Mouse (Mus musculus) splenic B cell, adult 2 months (primary cell): ENCODE data around the gene Gstm1.
"Not testable (repeated sequence)": the region's sequence is repeated elsewhere in the genome, so short reads cannot be mapped to it uniquely, and the experiment has no call there.

Experiments
- DNase-seq: peaks from one replicate; pipeline ENCODE4 v3.0.0-alpha.2; 2011; ENCODE audit warnings: low read depth, low spot score
- H3K27me3 ChIP-seq: 2 replicates; pipeline ENCODE4 v1.6.1; 2012; ENCODE audit warnings: mild to moderate bottlenecking, low read length, moderate library complexity, mixed read lengths; ENCODE audit not compliant: control insufficient read depth, poor library complexity, insufficient read depth, severe bottlenecking
- H3K36me3 ChIP-seq: 2 replicates; pipeline ENCODE4 v1.6.1; 2012; ENCODE audit warnings: mild to moderate bottlenecking, low read length, moderate library complexity, mixed read lengths; ENCODE audit not compliant: control insufficient read depth, poor library complexity, insufficient read depth, severe bottlenecking

The Gstm1 gene

DNA sequence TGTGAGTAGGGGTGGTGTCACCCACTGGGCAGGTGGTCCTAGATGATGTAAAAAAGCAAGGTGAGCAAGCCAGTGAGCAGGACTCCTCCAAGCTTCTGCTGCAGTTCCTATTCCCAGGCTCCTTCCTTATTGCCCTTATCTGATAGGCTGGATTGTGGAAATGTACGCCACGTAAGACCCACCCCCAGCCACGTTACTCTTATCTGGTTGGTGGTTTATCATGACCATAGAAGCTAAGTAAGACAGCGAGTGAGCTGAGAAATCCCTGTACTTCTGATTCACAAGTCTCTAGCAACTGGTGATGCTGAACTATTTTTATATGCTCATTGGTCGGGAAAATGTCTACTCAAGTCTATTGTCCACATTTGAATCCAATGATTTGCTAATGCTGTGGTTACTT is 8.3 kb upstream of the Gstm1 start:
- DNase-seq, result peak; percentile 23
- H3K27me3 ChIP-seq, result no peaks in the 10 kb centered on the region
- H3K36me3 ChIP-seq, result no peaks in the 10 kb centered on the region

DNA sequence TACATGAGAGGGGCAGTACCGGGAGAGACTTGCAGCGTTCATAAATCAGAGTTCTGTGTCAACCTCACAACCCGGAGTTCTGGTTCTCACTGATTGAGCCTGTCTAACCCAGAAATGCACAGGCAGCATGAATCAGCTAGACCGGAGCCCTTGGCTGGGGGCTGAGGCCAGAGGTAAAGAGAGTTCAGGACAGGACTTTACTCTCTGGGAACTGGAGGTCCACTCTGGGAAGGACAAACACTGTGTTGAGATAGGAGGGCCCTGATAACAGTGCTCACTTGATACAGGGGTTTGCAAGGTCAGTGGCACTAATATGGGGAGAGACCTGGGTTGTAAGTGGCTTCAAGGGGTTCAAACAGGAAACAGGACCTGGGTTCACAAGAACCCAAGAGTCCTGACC is 7.5 kb upstream of the Gstm1 start:
- DNase-seq, result no peak
- Histone ChIP-seq H3K36me3 (no peaks in the 10 kb centered on the region), H3K27me3 (no peaks in the 10 kb centered on the region)

DNA sequence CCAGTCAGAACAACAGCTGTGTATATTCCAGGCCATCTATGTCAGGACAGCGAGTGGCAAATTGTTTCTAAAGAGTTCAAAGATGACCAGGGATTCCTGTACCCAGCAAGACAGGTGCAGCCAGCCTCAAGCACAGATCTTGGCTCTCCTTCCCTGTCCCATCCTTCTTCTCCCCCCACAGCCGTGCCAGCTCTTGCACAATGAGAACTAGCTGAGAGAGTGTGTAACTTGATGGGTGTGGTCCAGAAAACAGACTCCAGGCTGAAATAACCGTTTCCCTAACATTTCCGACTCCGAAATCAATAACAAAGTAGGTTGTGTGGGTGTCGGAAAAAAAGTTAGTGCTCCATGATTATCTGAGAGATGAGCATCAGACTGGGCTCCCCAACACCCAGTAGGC is 4.9 kb upstream of the Gstm1 start:
- no peak for DNase-seq

DNA sequence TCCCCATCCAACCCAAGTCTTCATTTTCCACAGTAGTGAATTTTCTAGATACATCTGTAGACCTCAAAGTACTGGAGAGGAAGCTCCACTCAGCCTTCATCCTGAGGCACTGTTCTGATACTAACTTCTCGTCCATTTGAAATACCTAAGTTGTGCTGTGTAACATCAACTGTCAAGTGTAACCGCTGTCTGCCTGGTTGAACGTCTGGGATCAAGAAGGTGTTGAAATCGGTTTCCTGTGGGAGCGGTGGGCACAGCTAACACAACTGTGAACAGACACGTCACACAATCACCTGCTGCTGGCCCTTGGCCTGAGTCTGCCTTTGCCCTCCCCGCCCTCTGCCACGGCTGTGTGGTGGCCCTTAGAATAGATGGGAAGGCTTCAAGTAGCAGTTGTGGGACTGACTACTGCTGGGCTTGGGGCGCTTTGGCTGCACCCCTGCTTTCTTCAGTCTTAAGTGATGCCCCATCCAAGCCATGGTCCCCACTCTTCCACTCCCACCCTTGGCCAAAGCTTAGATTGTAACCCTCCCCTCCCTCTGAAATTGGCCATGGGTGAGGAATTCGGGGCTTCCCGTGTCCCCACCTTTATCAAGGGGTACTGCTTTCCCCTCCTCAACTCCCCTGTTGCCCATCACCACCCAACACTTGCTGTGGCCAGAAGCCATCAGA is 2.7 kb upstream of the Gstm1 start:
- not testable (repeated sequence) for DNase-seq

More for the DNA sequence above, 4.9 kb upstream of the Gstm1 start:
- Histone ChIP-seq H3K27me3 (no peaks in the 10 kb centered on the region), H3K36me3 (no peaks in the 10 kb centered on the region)

DNA sequence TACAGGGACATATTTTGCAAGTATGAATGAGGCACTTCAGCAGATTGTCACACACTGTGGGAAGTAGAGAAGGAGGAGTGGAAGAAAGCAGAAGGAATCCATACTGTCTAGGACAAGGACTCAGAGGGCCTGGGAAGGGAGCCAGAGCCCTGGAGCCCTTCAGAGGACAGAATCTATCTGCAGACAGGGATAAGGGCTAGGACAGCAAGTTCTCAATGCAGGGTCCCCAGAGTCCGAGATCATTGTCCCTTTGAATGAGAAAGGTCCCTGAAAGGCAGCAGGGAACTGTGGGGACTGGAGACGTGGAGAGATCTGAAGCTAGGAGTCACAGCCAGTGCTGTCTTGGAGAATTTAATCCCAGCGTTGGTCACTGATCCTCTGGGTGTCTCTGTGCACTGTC is 1.5 kb upstream of the Gstm1 start:
- not testable (repeated sequence) for DNase-seq, H3K27me3 ChIP-seq, H3K36me3 ChIP-seq

More for the DNA sequence above, 2.7 kb upstream of the Gstm1 start:
- H3K36me3 ChIP-seq, H3K27me3 ChIP-seq: not testable (repeated sequence)

DNA sequence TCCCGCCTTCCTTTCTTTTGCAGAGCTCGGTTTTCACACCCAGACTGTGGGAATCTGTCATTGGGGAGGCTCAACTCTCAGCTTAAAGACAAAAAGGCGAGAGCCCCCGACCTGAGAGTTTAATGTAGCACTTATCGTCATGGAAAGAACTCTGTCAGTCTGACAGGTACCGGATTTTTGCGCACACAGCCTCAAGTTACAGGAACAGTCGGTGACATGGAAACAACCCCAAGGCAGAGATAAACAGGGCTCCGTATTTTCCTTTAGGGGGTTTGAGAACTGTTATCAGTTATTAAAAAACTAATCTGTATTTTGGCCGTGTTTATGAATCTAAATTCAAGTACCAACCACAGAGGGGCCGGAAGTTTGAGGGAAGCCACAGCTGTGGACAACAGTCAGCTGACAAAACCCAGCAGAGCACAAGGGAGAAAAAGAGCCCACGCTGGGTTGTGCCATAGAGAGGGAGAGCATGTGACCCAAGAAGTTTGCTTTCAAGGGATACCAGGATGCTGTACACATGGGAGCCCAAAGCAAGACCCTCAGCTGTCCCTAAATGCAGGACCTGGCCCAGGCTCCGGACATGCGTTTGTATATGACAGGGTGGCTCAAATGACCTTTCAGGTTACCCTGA is 532 bp upstream of the Gstm1 start:
- H3K36me3 ChIP-seq, result no peaks in the 10 kb centered on the region
- no peaks in the 10 kb centered on the region for H3K27me3 ChIP-seq
- DNase-seq, result peak; percentile 56

DNA sequence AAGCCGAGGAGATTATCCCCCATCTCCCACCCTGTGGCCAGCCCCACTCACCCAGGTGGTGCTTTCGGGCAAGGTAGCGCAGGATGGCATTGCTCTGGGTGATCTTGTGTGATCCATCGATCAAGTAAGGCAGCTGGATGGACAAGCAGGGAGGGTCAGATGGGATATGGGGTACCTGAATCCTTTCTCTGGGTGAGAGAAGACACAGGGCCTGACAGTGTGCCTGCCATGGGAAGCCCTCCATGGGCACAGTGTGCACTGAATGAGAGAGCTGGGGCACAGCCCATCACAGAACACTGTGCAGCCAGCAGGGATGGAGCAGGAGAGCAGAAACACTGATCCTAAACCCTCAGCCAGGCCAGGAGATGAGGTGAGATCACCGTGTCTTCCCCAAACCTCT is 1.3 kb downstream of the Gstm1 start:
- H3K27me3 ChIP-seq, DNase-seq, H3K36me3 ChIP-seq: not testable (repeated sequence)

DNA sequence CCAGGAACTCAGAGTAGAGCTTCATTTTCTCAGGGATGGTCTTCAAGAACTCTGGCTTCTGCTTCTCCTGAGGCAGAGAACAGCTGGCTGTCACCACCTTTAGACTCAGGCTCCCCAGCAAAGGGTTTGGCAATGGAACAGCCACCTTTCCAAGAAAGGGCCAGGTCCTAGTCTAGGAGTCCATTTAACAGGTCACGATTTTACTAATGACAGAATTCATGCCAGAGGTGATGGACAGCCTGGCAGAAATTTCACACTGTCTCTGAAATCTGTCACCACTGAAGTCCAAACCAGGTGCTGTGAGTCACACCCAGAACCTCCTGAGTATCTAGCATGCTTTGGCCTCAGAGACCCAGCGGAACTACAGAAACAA is 2.8 kb downstream of the Gstm1 start:
- no peaks in the 10 kb centered on the region for H3K36me3 ChIP-seq
- no peak for DNase-seq
- no peaks in the 10 kb centered on the region for H3K27me3 ChIP-seq

DNA sequence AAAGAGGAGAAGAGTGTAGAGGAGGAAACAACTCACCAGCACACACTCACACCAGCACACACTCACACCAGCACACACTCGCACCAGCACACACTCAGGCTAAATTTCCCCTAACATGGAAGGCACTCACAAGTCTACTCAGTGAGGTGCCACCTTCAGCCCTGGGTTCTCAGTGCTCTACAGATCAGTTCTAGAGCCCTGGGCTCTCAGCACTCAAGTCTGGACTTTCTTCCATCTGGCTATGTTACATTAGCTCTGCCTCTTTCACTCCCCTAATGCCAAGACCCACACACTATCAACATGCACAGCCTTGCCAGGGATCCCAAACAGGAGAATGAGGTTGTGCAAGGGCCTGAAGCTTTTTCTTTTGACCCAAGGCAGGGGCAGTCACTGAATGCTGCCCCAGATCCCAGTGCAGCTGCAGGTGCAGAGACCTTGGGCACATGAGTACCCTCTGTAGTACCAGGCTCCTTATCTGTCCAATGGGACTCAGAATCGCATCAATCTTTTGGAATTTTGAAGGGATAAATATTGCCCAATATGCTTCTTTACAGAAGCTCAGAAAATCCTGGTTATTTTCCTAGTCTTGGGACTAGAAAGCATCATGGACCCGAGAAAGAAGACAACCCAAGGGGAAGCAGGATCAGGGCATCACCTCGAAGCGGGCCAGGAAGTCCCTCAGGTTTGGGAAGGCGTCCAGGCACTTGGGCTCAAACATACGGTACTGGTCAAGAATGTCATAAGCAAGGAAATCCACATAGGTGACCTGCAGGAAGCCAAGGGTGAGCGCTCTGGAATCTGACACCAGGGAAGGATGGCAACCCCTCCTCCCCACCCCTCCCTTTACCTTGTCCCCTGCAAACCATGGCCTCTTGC is 3.4 kb downstream of the Gstm1 start:
- no peak for DNase-seq
- Histone ChIP-seq H3K27me3 (no peaks in the 10 kb centered on the region), H3K36me3 (no peaks in the 10 kb centered on the region)

DNA sequence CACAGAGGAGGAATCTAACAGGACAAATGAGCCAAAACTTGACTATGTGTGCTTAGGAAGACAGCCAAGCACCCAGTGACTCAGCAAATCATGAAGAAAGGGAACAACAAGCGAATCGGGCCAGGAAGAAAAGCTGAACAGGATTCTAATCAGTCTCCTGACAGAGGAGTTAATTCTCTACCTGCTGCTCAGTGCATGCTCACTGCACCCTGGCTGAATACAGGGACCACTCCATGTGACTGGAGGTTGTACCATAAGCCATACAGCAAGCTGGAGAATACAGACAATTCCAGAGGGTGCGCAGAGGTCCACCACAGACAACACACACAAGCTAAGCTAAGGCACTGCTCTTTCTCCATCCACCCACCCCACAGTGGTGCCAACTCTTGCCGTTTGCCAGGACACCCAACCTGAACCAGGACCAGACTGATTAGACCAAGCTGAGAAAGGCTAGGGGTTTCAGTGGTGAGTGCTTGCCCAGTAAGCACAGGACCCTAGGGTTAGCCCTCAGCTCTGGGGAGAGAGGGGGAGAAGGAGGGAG is 4.4 kb downstream of the Gstm1 start:
- Histone ChIP-seq H3K36me3 (no peaks in the 10 kb centered on the region), H3K27me3 (no peaks in the 10 kb centered on the region)
- DNase-seq, result no peak

DNA sequence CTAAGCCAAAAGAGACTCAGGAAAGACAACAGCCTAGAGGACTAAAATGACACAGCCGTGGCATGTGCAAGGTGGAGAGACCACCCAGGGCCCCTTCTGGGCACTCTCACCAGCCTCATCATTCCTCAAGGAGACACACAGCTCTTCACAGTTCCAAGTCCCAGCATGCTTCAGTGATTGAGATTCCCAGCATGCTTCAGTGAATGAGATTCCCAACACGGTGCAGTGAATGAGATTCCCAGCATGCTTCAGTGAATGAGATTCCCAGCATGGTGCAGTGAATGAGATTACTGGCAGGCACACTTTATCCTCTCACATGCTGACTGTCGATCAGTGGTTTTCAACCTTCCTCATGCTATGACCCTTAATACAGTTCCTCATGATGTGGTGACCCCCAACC is 6.2 kb downstream of the Gstm1 start:
- DNase-seq, result no peak
- Histone ChIP-seq H3K36me3 (no peaks in the 10 kb centered on the region), H3K27me3 (no peaks in the 10 kb centered on the region)

DNA sequence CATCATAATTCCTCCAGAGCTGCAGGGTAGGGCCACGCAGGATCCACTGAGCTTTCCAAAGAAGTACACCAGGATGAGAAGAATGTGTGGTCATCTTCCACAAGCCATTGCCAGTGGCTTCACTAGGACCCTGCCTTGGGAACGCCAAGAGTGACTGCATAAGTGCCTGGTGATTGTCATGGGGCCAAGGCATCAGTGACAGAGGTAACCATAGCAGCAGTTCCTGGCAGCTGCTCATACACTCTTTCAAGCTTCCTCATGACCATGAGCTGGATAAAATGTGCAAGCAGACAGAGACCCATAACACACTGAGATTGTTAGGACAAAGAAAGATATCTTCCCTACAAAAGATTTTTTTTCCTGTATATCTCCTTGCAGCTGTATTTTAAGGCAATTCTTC is 7.5 kb downstream of the Gstm1 start:
- no peak for DNase-seq
- no peaks in the 10 kb centered on the region for H3K27me3 ChIP-seq

DNA sequence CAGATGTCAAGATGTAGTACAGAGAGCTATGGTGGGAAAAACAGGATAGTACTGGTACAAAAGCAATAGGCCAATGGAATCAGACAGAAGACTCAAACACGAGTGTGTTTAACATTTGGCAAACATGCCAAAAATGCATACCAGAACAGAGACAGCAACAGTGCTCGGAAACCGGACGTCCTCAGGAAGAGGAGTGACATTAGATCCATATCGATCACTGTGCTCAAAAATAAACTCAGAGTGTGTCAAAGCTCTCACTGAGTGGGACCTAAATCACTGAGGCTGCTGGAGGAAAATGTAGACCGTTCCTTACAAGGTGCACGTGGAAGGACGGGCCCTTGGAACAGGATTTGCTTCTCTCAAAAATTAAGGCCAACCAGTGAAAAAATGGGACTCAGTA is 15.8 kb downstream of the Gstm1 start:
- Histone ChIP-seq H3K36me3 (no peaks in the 10 kb centered on the region), H3K27me3 (no peaks in the 10 kb centered on the region; the same call in 1 of the 2 replicates)
- no peak for DNase-seq

More for the DNA sequence above, 7.5 kb downstream of the Gstm1 start:
- no peaks in the 10 kb centered on the region for H3K36me3 ChIP-seq

DNA sequence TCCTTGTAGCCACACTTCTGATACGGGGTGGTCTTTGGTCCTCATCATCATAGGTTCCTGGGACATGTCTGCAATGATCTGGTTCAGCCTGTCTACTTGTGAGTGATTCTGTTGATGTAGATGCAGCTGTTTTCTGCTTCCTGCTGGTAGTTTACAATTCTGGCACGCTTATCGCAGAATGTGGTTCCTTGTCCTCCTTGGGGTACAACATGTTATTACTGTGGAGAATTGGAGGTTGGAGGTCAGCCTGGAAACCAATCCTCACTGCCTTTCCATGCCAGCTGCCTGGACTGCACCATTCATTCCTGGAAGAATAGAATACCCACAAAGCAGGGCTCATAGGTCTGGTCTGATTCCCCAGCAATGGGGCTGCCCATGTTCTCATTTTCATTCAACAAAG is 18.3 kb downstream of the Gstm1 start:
- Histone ChIP-seq H3K36me3 (no peaks in the 10 kb centered on the region), H3K27me3 (no peaks in the 10 kb centered on the region; the same call in 1 of the 2 replicates)
- no peak for DNase-seq

DNA sequence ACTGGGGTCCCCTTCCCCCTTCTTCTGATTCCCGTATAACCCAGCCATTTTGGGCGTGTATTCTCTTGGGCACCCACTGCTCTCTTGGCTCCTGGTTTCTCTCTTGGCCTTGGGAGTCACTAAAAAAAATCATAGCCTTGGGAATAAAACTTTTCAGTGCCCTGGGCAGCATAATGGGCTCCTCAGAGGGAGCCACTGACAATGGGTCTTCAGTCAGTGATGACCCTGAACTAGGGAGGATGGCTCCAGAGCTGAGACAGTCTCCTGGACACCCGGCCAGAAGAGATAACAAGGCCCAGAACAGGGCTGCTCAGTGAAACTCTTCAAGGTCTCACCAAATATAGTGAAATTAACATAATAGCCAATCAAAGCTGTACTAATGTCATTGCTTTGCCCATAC is 19.2 kb downstream of the Gstm1 start:
- Histone ChIP-seq H3K36me3 (no peaks in the 10 kb centered on the region), H3K27me3 (no peaks in the 10 kb centered on the region; the same call in 1 of the 2 replicates)
- DNase-seq, result no peak
